Mouse (Mus musculus) olfactory bulb, adult 2 months (tissue): Measurements from ENCODE around the gene Tbc1d16.

Experiments used
- CTCF ChIP-seq: fragments of 200-500 bp; IDR thresholded peaks from 2 replicates; pipeline ENCODE4 v1.5.1; 2012; ENCODE audit warnings: low read depth, mild to moderate bottlenecking, low read length, moderate library complexity; ENCODE audit not compliant: insufficient read depth
- POLR2A ChIP-seq: fragments of 200-500 bp; IDR thresholded peaks from 2 replicates; pipeline ENCODE4 v1.6.1; 2012; ENCODE audit warnings: mild to moderate bottlenecking, low read depth, low read length, moderate library complexity; ENCODE audit not compliant: insufficient read depth

GRCm38 (mm10) chr11:119133437-119134221 lies 94.7 kb downstream of the Tbc1d16 start:
- no peak for TF ChIP-seq CTCF
- TF ChIP-seq POLR2A, result no peak
